Mouse (Mus musculus): Measurements from ENCODE around the gene Npr2. TPM values are rescaled to one million over a fixed set of nuclear protein-coding genes. Genes with fewer than 3 reads are reported as not detected.
A peak's percentile ranks its signal among the peaks of the same experiment; 100 is the strongest.
"Not testable (repeated sequence)": the region's sequence is repeated elsewhere in the genome, so short reads cannot be mapped to it uniquely, and the experiment has no call there.

Gene Npr2
- 10 to 100 TPM; 43.0 to 47.5 TPM for total RNA-seq (2021)
- long read RNA-seq, experiment 1, transcript Npr2-201 (22 exons, 3,660 nt) = major isoform, 5 of 10 reads
- long read RNA-seq, experiment 1, partial matches to known transcripts = 0 of 10 reads
- long read RNA-seq, experiment 1, other reads (novel, unspliced or antisense) = 4 of 10 reads
- long read RNA-seq, experiment 2, transcript Npr2-201 (22 exons, 3,660 nt) = major isoform, 21 of 43 reads
- long read RNA-seq, experiment 2, partial matches to known transcripts = 6 of 43 reads
- long read RNA-seq, experiment 2, other reads (novel, unspliced or antisense) = 16 of 43 reads

GRCm38 (mm10) chr4:43631046-43631955 is at the start of gene Npr2:
Gene Npr2 (plus strand): TSS chr4:43631935.
- DNase-seq (ENCODE audit: low spot score in 2 of 2) = peak in 1 of 2 experiments; percentile 24

DNA sequence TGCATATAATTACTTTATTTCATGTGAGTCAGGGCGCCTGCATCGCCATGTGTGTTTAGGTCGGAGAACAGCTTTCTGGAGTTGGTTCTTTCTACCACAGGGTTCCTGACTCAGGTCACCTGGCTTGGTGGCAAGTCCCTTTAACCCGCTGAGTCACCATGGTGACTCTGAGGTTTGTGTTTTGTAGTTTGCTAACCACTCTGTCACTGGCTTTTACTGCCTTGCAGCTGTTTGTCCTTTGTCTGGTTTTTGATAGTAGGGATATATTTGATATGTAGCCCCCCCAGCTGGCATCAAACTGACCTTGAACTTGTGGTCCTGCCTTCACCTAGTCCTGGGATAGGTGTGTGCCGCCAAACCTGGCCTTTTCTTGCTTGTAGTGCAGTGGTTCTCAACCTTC is 49.5 kb upstream of the Npr2 start:
- no peak for DNase-seq (ENCODE audit: low spot score in 2 of 2)

DNA sequence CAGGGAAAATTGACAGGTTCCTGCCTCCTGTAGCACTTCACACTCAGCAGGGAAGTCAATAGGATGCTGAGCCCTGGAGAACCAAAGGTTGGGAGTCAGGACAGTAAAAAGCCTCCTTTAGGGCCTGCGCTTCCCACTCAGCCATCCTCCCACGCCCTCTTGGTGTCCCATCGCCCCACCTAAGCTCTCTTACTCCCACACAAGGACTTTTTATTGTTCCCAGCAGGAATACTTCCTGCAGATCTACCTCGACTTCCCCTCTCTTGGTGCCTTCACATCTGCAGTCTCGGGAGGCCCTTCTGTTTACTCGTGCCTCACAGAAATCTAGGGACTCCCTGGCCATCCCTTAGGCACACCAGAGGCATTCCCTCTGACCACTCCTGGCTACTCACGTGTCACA is 48.3 kb upstream of the Npr2 start:
- no peak for DNase-seq (ENCODE audit: low spot score in 2 of 2)

GRCm38 (mm10) chr4:43584444-43585416 is 47.0 kb upstream of the Npr2 start, which contains the start of gene Msmp:
Gene Msmp (minus strand): TSS chr4:43584494.
- DNase-seq (ENCODE audit: low spot score in 2 of 2) = no peak

DNA sequence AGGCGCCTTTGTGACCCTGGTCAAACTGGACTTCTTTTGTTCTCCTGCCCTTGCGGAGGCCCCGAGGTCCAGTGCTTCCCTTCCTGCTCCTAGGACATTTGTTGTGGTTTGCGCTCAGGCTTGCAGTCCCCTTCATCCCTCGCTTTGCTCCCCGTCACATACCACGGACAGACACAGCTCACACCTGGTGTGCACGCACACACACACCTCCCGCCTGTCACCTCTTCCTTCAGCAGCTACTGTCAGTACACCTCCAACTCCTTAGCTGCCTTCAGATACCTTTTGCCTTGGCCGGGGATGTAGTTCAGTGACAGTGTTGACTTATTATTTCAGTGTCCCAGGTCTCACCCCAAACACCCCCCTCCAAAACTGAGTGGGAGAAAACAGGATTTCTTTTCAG is 46.1 kb upstream of the Npr2 start:
- no peak for DNase-seq (ENCODE audit: low spot score in 2 of 2)

GRCm38 (mm10) chr4:43586411-43586810 is 45.3 kb upstream of the Npr2 start:
- no peak for DNase-seq (ENCODE audit: low spot score in 2 of 2)

DNA sequence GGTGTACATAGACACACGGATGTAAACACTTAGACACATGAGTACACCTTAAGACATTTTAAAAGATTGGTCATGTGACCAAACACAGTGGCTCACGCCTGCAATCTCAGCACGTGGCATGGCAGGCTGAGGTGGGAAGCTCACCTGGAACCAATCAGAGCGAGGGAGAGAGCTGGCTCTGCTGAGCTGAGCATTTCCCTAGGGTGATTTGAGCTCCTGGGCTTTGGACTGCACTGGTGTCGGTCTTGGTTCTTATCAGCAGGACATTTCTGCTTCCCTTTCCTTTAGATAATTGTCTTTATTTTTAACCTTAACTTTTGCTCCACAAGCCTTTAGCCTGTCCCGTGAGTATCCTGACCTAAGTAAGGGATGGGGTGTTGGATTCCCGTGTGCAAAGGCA is 44.1 kb upstream of the Npr2 start:
- DNase-seq (ENCODE audit: low spot score in 2 of 2) = no peak

- no peak for DNase-seq (ENCODE audit: low spot score in 2 of 2)
Measured at GRCm38 (mm10) chr4:43591543-43591942, 40.2 kb upstream of the Npr2 start.

DNA sequence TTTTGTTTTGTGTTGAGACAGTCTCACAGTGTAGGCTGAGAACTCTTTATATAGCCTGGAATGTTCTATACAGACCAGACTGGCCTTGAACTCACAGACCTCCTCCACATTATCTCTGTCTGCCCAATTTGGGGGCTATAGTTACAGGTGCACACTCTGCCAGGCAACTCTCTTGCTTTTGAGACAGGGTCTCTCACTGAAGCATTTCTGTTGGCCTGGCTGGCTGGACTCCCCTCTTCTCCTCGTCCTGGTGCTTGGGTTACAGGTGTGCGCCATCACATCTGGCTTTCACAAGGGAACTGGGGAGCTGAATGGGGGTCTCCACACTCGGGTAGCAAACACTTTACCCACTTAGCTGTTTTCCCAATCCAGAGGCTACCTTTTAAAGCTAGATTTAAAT is 39.8 kb upstream of the Npr2 start:
- no peak for DNase-seq (ENCODE audit: low spot score in 2 of 2)

DNA sequence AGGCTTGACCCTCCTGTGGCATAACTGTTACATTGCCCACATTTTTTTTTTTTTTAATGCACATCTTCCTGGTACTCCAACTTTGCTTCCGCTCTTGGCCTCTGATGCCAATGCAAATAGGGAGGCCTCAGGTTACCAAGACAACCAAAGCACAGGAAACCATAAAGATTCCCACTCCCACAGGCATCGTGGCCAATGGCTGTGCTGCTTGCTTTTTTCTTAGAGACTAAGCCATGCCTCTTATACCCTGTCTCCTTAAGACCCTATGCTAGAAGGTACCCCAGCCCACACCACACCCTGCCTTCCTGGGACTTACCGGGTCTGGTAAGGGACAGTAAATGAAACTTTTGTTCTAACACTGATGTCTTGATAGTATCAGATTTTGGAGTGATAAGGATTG is 38.3 kb upstream of the Npr2 start:
- DNase-seq (ENCODE audit: low spot score in 2 of 2) = no peak

- not testable (repeated sequence) for DNase-seq (ENCODE audit: low spot score in 2 of 2)
Measured at GRCm38 (mm10) chr4:43596597-43596996, 35.1 kb upstream of the Npr2 start.

- DNase-seq (ENCODE audit: low spot score in 2 of 2) = no peak
Measured at GRCm38 (mm10) chr4:43598200-43598599, 33.5 kb upstream of the Npr2 start.

DNA sequence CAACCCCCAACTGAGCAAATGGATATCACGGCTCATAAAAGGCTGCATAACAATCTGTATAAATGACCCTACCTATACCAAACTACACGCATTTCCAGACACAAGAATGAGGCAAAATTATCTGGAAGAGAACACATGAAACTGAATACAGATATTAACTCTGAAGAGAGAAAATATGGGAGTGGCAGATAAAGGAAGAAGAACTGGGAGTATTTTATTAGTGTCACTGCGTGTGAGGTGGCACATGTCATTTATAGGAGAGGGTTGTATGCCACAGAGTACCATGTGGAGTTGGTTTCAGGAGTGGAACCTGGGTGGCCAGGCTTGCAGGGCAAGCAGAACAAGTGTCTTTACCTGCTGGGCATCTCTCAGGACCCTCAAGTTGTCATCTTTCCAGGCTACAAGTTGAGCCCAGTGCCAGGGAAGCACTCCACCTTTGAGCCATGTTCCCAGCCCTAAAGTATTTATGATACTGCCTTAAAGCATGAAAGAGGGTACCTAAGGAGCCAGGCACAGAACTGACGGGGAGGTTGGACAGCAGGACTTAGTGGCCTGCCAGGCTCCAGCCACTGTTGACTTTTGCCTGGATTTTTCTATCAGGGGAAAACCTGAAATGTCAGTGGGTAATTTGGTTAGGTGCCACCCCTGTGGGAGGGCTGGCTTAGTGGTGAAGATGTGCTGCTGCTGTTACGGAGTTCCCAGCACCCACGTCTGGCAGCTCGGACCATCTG is 32.9 kb upstream of the Npr2 start:
- DNase-seq (ENCODE audit: low spot score in 2 of 2) = no peak

DNA sequence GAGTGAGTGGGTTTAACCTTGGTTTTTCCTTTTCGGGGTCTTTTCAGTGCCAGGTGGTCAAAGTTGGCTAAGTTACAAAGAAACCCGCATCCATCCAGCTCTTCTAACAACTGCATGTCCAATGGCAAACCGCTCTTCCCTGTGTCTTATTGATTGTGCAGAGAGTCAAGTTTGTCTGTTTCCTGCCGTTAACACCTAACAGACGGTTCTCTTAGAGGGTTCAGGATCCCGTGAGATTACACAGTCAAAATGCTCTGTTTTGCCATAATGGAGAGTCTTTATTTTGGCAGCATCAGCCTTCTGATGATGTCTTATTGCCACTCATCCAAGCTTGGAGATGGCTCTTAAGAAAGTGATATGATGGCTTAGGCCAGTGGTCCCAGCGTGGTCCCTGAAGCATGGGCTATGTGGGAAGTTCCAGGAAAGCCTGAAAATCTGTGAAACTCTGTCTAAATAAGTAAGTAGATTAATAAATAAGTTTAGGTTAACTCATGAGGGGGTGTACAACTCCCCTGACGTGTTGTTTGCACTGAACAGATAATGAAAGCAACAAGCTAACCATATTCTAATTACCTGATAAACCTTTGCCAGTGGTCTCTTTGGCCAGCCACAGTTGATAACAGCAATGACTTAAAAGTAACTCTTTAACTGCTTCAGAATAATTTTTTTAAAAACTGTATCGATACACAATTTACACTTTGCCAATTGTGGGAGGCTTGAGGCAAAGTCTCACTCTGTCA is 31.4 kb upstream of the Npr2 start:
- no peak for DNase-seq (ENCODE audit: low spot score in 2 of 2)

- no peak for DNase-seq (ENCODE audit: low spot score in 2 of 2)
Measured at GRCm38 (mm10) chr4:43604099-43604498, 27.6 kb upstream of the Npr2 start.

- no peak for DNase-seq (ENCODE audit: low spot score in 2 of 2)
Measured at GRCm38 (mm10) chr4:43604751-43605685, 26.7 kb upstream of the Npr2 start.

DNA sequence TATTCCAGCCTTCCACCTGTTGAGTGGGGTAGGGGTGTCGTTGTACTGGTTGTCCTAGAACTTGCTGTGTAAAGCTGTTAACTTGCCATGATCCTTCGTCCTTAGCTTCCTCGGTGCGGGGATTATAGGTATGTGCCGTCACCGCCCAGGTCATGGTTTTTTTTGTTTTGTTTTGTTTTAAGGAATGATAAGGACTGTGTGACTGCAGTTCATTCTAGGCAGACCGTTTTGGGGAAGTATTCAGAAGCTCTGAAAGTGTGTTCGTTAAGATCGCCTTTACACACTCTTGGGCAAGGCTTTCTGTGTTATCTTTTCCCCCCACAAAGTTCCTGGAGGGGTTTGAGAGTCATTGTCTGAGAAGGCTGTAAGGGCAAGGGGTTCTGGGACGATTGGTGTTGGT is 19.2 kb upstream of the Npr2 start:
- DNase-seq (ENCODE audit: low spot score in 2 of 2) = no peak

DNA sequence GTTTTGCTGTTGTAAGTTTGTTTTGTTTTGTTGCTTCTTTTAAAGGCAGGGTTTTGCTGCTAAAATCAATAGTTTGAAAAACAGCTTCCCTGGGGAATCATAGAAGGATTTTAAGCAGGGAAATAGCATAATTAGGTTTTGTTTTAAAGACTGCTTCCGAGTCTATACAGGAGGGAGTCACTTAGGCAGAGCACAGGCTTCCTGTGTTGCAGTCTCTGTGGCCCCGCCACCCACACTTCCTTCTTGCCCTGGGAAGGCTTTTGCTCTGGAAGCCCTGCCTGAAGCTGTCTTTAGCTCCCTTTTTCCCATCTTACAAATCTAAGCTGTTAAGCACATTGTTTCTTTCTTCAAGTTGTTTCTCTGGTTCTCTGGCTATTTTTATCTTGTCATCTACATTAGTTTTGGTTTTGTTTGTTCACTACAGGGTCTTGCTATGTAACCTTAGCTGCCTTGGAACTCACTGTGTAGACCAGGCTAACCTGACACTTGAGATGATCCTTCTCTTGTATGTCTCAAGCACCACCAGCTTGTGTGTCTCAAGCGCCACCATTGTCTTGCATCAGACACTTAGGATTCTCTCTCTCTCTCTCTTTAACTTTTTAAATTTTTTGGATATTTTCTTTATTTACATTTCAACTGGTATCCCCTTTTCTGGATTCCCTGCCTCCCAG is 18.5 kb upstream of the Npr2 start:
- no peak for DNase-seq (ENCODE audit: low spot score in 2 of 2)
